Mouse (Mus musculus): Measurements from ENCODE around the gene Vmn2r16.

DNA sequence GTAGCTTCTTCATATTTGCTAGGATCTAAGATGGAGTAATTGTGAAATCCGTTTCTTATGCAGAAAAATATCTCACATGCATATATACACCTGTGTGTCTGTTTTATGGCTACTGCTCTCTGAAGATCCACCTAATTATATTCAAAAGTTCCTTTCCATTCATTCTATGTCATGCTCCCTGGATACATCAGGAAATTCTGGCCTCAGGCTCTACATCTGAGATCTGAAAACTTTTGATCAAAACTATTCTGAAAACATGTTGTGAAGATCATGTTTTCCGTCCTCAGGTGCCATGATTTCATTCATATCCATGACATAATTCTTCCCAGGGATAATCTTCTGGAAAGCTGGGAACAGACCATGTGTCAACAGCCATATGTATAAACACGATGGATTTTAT lies 32.4 kb upstream of the Vmn2r16 start, which contains the start of gene Vmn2r15:
- TF ChIP-seq GATA1 (IDR thresholded peaks at IDR 0.05; ENCODE audit: borderline replicate concordance, low read length) (no peak), FLI1 (IDR thresholded peaks at IDR 0.05; ENCODE audit: low read length) (no peak)
